Mouse (Mus musculus) liver, embryonic 14.5 days (tissue): ENCODE results near the gene Enoph1. TPM values are rescaled to one million over a fixed set of nuclear protein-coding genes. Genes with fewer than 3 reads are reported as not detected.
A peak's percentile ranks its signal among the peaks of the same experiment; 100 is the strongest.

Source experiments
- ATAC-seq: fragments of 200-750 bp; cut with Nextera tagmentation; 2 replicates; pipeline ENCODE4 v1.8.0; 2017; ENCODE audit warnings: moderate number of reproducible peaks, mild to moderate bottlenecking, moderate library complexity; ENCODE audit not compliant: insufficient read depth
- DNase-seq, 3 experiments: peaks; one replicate each; pipeline ENCODE4 v3.0.0-alpha.2; 2012 to 2013; ENCODE audit warnings: low read depth in 3 of 3, low spot score in 3 of 3
- H3K27ac ChIP-seq: fragments of 300-500 bp; sonication (generic); 2 replicates; pipeline ENCODE4 v1.5.1; 2014; ENCODE audit warnings: moderate library complexity, mild to moderate bottlenecking, control low read depth, inconsistent platforms
- H3K27me3 ChIP-seq: fragments of 300-500 bp; sonication (generic); 2 replicates; pipeline ENCODE4 v1.6.1; 2014; ENCODE audit warnings: mild to moderate bottlenecking, low read length, moderate library complexity; ENCODE audit not compliant: control insufficient read depth, insufficient read depth
- H3K36me3 ChIP-seq: fragments of 300-500 bp; sonication (generic); replicated peaks from 2 replicates; pipeline ENCODE4 v1.6.1; 2014; ENCODE audit warnings: low read depth; ENCODE audit not compliant: control insufficient read depth, insufficient read depth
- H3K4me1 ChIP-seq, 2 experiments: fragments of 200-500 bp in 1 of 2; fragments of 300-500 bp in 1 of 2; sonication (generic) in 1 of 2; replicated peaks; 2 replicates each; pipeline ENCODE4 v1.6.1; 2012 to 2014; ENCODE audit warnings: antibody characterized with exemption in 1 of 2, inconsistent platforms in 1 of 2, low read length in 1 of 2; ENCODE audit not compliant: control insufficient read depth in 2 of 2, insufficient read depth in 2 of 2
- H3K4me2 ChIP-seq: fragments of 300-500 bp; sonication (generic); 2 replicates; pipeline ENCODE4 v1.6.1; 2014; ENCODE audit warnings: low read depth, mild to moderate bottlenecking, control low read depth, moderate library complexity
- H3K4me3 ChIP-seq, 2 experiments: fragments of 200-500 bp in 1 of 2; fragments of 300-500 bp in 1 of 2; sonication (generic) in 1 of 2; 2 replicates each; pipeline ENCODE4 v1.5.1; 2012 to 2014; ENCODE audit warnings: low read depth in 2 of 2, low read length in 2 of 2, mild to moderate bottlenecking in 2 of 2, control low read depth in 1 of 2, inconsistent platforms in 1 of 2, moderate library complexity in 1 of 2; ENCODE audit not compliant: insufficient read depth in 1 of 2
- H3K9ac ChIP-seq: fragments of 300-500 bp; sonication (generic); replicated peaks from 2 replicates; pipeline ENCODE4 v1.6.1; 2014; ENCODE audit warnings: mild to moderate bottlenecking, control low read depth, moderate library complexity
- H3K9me3 ChIP-seq: fragments of 300-500 bp; sonication (generic); 2 replicates; pipeline ENCODE4 v1.6.1; 2016; ENCODE audit warnings: low read length, mixed read lengths; ENCODE audit not compliant: control insufficient read depth
- CTCF ChIP-seq: IDR thresholded peaks from 2 replicates; pipeline ENCODE4 v1.5.1; 2016; ENCODE audit warnings: antibody characterized with exemption, low read depth, control low read depth
- EP300 ChIP-seq: IDR thresholded peaks from 2 replicates; pipeline ENCODE4 v1.6.1; 2016; ENCODE audit warnings: antibody characterized with exemption, low read depth
- WGBS: fragments of 180-500 bp; shearing (Covaris S2); extraction: QIAGEN DNeasy Blood & Tissue Kit; methylation state at CpG from one replicate; pipeline ENCODE4 v1.1.7; 2014; ENCODE audit not compliant: insufficient replicate concordance; 5-methylcytosine and 5-hydroxymethylcytosine counted together
- polyA plus RNA-seq, 2 experiments: library from polyadenylated mRNA; depleted of rRNA in 1 of 2; stranded (reverse) in 1 of 2; unstranded in 1 of 2; fragments of >200 nt; fragmentation: Nextera tagmentation in 1 of 2; extraction: Ambion mirVana in 1 of 2; gene quantifications; 2 replicates each; pipeline versions ENCODE4 v1.2.1 to v1.2.3; 2012 to 2014

The Enoph1 gene
- polyA plus RNA-seq, 2 experiments, result 14.3 to 15.1 TPM

DNA sequence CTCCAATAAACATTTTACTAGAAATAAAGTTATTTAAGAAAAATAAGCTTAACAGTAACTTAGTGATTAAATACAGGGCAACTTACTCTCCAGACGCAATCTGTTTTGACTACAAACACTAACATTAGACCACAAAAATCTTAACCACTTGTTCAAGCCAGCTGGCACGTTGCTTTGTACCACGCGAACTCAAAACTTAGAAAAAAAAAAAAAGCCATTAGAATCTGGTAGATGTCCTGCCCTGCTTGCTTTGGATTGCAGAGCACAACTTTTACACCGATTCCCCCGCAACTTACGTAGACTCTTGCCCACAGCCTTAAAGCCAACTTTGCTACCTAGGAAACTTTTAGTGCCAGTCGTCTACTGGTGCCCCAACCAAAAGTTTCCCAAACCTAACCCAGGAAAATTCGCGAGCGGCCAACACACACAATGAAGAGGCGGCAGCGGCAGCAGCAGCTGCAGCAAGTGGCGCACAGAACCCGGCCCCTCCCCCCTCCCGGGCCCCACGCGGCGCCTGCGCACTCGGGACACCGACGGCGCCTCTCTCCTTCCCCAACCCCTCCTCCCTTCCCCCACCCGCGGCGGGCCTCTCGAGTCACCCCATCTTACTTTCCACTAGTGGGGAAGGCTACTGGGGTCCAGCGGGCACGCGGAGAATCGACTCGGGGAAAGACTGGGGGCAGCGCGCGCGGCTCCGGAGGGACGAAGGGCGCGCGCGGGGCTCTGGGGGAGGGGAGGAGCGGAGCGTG lies 1.6 kb upstream of the Enoph1 start:
- H3K27me3 ChIP-seq, result no peaks in the 10 kb centered on the region
- peak overlapping the region; percentile 95 to 96 for H3K4me3 ChIP-seq
- peak; percentile 44 for ATAC-seq
- peaks cover 40% of the 10 kb centered on the region for H3K36me3 ChIP-seq
- H3K4me1 ChIP-seq, result peaks cover 3 to 12% of the 10 kb centered on the region in 2 experiments
- no peak for TF ChIP-seq EP300
- TF ChIP-seq CTCF, result no peak
- DNase-seq, result peak; percentile 64 to 75 (median 66)
- peak overlapping the region; percentile 58 for H3K27ac ChIP-seq
- no peaks in the 10 kb centered on the region for H3K9me3 ChIP-seq
- H3K4me2 ChIP-seq, result peak overlapping the region; percentile 95
- peak overlapping the region; percentile 92 for H3K9ac ChIP-seq
- WGBS, result under 1% methylated on average over 39 of the region's 45 CpGs

DNA sequence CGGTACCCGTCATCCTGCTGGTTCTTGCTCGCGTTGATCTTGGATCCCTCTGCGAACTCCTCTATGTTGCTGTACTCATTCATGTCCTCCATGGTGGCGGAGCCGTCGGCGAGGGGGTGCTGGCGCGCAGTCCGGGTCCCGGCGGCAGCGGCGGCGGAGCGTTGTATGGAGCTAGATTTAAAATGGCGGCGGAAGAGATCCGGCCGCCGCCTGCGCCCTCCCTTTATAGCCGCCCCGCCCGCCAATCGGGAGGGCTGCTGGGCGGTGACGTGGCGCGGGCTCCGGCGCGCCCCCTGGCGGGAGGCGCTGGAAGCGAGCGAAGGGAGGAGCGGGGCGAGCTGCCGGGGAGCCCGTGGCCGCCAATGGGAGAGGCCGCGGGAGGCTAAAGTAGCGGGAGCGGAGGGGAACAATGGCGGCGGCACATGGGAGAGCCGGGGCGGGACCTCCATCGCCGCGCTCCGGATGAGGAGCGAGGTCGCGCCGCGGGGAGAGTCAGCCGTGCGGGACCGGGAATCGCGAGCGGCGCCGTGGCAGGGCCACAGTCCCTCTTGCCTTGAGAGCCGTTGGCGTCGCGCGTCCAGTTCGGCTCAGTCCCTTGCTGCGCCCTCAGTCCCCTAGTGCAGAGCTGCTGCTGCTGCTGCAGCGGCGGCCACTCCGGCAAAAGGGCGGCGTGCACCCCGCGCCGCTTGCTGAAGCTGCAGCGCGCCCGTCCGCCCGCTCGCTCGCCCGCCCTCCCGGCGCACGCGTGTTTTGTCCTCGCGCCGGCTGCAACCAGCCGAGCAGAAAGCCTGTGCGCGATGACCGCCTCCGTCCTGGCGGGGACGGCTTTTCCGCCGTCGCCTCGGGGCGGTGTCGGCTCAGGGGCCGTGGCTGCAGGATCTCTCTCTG lies 827 bp upstream of the Enoph1 start:
- TF ChIP-seq CTCF (peak; percentile 79), EP300 (peak; percentile 6; the same call in 1 of the 2 replicates)
- Histone ChIP-seq H3K27ac (peak overlapping the region; percentile 71), H3K4me3 (peak overlapping the region; percentile 95 to 96), H3K4me2 (peak overlapping the region; percentile 95), H3K9me3 (no peaks in the 10 kb centered on the region), H3K4me1 (peaks cover 3 to 16% of the 10 kb centered on the region in 2 experiments), H3K27me3 (no peaks in the 10 kb centered on the region), H3K36me3 (peaks cover 35% of the 10 kb centered on the region), H3K9ac (peak overlapping the region; percentile 92)
- ATAC-seq (peak; percentile 74), DNase-seq (peak; percentile 81 to 85 (median 84))
- under 1% methylated on average over 113 of the region's 113 CpGs for WGBS

DNA sequence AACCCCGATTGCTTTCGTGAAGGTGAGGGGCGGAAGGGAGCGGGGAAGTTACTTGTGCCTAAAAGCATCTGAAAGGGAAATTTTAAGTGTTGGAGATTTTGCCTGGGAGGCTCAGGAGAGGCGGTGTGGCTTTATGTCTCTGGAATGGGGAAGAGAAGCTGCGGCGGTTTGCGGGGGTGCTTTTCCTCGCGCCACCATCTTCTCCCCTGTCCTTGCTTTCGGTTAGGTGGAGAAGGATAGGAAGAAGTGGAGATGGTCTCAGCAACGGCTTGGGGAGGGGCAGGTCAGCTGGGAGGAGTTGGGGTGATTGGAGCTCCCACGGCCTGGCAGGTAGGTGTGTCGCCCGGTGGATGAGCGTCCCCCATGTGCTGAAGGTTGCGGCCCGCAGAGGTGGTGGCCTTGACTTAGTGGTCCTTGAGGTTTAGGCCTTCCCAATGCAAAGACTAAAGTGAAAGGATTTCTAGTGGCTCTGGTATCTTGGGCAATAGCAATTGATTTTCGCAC lies 548 bp downstream of the Enoph1 start:
- H3K27ac ChIP-seq, result no peak overlapping the region; the same call in 1 of the 2 replicates
- peak overlapping the region; percentile 92 for H3K9ac ChIP-seq
- ATAC-seq (no peak), DNase-seq (peak in 1 of 3 experiments; percentile 24)
- H3K9me3 ChIP-seq, result no peaks in the 10 kb centered on the region
- H3K27me3 ChIP-seq, result no peaks in the 10 kb centered on the region
- TF ChIP-seq CTCF, result no peak
- no peak for TF ChIP-seq EP300
- under 1% methylated on average over 19 of the region's 19 CpGs for WGBS
- peak overlapping the region; percentile 85 to 95 for H3K4me3 ChIP-seq
- peak overlapping the region; percentile 93 for H3K4me2 ChIP-seq
- peaks cover 3 to 16% of the 10 kb centered on the region in 2 experiments for H3K4me1 ChIP-seq
- H3K36me3 ChIP-seq, result peaks cover 22% of the 10 kb centered on the region

GRCm38 (mm10) chr5:100041272-100041671 lies 1.5 kb downstream of the Enoph1 start:
- H3K4me3 ChIP-seq, result peak overlapping the region in 1 of 2 experiments; percentile 8; a peak in 2 of 4 replicates
- H3K4me1 ChIP-seq, result peaks cover 3 to 16% of the 10 kb centered on the region in 2 experiments
- no peaks in the 10 kb centered on the region for H3K9me3 ChIP-seq
- 52% methylated on average over 4 of the region's 4 CpGs for WGBS
- no peak for DNase-seq
- H3K36me3 ChIP-seq, result peaks cover 12% of the 10 kb centered on the region
- peak overlapping the region; percentile 93 for H3K4me2 ChIP-seq
- no peak for ATAC-seq
- H3K9ac ChIP-seq, result no peak overlapping the region
- H3K27me3 ChIP-seq, result no peaks in the 10 kb centered on the region
- H3K27ac ChIP-seq, result no peak overlapping the region
- TF ChIP-seq CTCF (no peak), EP300 (no peak)
